Mouse (Mus musculus) embryonic fibroblast, embryonic 13.5 days (primary cell): ENCODE data around the gene B430306N03Rik.

Experiments used
- CTCF ChIP-seq: IDR thresholded peaks from 2 replicates; pipeline ENCODE4 v1.5.1; 2011; ENCODE audit warnings: mild to moderate bottlenecking, control low read depth, low read length, moderate library complexity, borderline replicate concordance; ENCODE audit not compliant: insufficient read depth
- POLR2A ChIP-seq: IDR thresholded peaks from 2 replicates; pipeline ENCODE4 v1.6.1; 2011; ENCODE audit warnings: low read depth, mild to moderate bottlenecking, control low read depth, low read length, moderate library complexity

DNA sequence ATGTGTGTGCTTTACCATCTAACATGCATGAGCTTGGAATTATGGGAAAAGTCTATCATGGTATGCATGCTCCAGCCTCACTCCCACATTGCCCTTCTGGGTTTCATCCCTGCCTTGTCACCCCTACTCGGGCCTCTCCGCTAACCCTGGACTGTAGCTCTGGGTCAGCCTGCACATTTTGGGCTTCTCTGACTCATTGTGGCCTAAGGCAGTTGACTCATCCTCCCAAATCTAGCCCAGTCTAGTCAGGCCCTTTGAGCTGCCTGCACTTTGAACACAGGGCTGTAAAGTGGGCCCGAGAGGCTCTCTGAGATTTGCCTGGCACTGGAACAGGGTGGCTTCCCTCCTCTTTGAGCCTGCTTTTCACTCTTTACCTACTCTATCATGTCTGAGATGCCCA, 39.9 kb downstream of the B430306N03Rik start:
- TF ChIP-seq CTCF (no peak), POLR2A (no peak)
